Mouse (Mus musculus): ENCODE measurements around the gene Ppp1r15a.

Gene Ppp1r15a

DNA sequence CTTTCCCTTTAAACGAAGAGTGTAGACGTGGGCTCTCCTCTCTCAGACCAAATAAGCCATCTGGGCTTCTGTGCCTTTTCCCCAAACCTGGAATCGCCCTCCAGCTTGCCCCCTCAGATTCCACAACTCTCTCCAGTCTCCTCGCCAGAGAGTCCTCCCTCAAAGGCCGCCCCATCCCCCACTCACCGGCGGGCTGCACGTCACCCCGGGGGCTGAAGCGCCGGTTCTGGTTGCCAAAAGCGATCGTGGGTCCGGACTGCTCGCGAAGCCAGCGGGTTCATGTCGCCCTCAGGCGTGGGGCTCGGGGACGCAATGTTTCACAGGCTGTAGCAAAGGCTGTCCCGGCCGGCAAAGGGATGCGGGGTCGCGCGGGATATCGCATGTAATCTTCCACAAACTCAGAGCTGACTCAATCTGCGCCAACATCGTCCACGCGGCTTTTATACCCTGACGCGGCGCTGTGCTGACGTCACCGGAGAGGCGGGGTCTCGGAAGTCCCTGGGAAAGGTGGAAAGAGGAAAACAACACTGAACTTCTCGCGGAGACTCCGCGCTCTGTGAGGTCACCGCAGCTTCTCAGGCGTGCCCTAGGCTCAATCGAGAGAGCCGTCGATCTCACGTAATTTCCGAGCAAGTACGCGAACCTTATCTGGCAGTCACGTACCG lies at the start of gene Ppp1r15a, which contains the start of gene Plekha4:
Ppp1r15a (minus strand) TSS at position 460 of the 665 bp plus-strand sequence.
Plekha4 (plus strand) TSS at position 522 of the 665 bp plus-strand sequence.
- DNase-seq (ENCODE audit: low read depth): peak; percentile 97

DNA sequence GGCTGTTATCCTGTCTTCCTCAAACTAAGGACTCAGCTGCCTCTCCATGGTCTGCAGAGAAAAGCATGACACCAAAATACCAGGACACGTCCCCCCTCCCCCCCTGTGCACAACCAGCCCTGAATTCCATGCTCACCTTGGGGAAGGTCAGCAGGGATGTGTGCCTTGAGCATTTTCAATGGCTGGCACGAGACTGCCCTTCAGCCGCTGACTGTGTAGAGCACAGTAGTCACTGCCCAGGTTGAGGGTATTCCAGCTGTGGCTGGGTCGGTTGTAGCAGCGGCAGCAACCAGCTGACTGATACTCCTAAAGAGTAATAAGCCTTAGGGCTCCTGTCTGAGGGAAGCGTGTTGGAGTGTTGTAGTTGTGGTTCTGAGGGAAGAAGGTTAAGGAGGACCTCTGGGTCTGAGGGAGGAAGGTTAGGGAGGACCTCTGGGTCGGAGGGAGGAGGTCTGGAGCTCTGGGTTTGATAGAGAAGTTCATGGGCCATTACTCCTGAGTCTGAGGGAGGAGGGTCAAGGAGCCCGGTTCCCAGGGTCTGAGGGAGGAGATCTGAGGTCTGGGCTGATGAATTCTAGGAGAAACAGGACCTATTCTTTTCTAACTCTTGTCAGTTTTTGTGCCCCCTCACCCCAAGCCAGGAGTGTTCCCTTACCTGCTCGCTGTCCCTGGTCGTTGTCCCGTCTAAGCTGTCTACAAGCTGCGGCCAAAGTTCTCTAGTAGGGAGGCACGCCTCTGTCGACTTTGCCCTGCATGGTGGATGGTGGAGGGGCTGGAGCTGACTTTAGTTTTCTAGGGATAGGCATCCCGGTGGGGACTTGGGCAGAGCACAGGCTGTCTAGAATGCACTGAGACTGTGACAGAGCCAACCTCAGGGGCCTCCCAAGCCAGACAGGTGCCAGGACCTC lies 48.7 kb upstream of the Ppp1r15a start:
- no peak for DNase-seq (ENCODE audit: low read depth)

DNA sequence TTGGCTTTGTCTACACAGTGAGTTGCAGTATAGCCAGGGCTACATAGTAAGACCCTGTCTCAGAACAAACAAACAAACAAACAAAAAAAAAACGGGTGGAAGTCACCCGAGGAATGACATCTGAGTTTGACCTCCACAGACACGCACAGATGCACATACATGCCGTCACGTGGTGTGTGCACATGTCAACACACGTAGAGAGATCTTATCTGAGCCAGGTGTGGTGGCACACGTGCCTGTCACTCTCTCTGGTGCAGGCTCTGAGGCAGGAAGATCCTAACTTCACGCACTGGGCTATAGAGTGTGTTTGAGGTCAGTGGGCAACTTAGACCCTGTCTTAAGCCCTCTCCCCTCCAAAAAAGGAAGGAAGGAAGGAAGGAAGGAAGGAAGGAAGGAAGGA lies 47.9 kb upstream of the Ppp1r15a start:
- no peak for DNase-seq (ENCODE audit: low read depth)

DNA sequence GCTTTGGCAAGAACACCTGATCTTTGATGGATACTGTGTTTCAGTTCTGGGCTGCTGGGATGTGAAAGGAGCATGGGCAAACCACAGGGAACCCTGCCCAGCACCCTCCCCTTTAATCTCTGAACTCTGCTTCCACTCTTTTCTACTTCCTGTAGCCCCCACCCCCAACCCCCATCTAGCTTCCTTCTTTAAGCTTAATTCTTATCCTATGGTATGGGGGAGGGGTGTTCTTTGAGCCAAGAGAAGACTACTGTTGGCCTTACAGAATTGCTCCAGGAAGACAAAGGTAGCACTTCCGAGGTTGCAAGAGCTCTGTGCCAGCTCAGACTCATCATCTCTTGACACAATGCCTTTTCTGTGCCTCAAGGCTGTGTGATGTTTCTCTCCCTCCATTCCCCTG lies 45.9 kb upstream of the Ppp1r15a start:
- DNase-seq (ENCODE audit: low read depth): no peak

DNA sequence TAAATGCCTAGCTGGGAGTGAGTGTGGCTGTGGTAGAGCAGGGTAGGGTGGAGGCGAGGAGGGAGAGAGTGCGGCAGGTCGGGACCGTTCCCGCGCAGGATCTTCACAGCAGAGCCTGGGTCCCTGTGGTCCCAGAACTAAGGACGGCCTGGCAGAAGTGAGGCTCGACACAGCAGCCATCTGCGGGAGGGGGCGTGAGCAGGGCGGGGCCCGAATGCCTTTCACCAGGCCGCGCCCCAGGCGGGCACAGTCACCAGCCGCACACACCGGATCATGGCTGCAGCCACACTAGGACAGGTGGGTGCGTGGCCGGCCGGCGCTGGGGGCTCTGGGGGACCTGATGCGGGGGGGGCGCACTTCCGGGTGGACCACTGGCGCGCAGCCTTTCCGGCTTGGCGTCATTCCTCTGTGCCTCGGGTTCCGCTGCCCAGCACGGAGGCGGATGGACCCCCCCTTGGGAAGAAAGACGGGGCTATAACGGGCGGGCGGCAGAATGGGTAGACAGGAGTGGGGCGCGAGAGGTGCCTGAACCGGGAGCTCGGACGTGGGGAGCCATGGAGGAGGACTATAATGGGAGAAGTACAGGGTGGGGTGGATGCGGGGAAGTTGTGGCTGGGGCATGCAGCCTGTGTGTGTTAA lies 44.2 kb upstream of the Ppp1r15a start, which contains the start of gene Bcat2:
Bcat2 (plus strand) TSS at position 51 of the 639 bp plus-strand sequence.
- no peak for DNase-seq (ENCODE audit: low read depth)

DNA sequence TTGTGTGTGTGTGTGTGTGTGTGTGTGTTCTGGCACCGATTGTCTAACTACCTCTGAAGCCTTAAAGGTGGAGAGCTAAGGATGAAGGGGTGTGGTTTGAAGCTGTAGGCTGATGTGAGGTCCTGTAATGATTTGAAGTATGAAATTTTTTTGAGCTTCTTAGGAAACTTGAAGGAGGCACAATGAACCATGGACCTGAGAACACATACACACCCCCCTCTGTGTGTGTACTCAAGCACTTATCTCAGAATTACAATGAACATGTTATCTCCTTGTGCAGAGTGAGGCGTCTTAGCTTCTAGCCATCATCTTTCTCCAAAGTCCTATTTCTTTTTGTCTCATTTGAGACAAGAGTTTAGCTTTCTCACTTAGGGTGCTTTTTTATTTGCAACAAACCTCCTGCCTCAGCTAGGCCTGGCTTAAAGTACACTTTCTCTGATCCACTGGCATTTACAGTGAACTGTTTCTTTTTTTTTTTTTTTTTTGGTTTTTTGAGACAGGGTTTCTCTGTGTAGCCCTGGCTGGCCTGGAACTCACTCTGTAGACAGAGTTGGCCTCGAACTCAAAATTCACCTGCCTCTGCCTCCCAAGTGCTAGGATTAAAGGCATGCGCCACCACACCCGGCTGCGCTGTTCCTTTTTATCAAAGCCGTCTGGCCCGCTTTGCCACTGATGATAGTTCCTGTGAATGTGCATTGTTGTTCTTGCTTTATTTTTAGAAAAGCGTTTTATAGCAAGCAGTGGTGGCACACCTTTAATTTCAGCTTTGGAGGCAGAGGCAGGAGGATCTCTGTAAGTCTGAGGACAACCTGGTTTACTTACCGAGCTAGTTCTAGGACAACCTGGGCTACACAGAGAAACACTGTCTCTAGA lies 42.8 kb upstream of the Ppp1r15a start:
- no peak for DNase-seq (ENCODE audit: low read depth)

DNA sequence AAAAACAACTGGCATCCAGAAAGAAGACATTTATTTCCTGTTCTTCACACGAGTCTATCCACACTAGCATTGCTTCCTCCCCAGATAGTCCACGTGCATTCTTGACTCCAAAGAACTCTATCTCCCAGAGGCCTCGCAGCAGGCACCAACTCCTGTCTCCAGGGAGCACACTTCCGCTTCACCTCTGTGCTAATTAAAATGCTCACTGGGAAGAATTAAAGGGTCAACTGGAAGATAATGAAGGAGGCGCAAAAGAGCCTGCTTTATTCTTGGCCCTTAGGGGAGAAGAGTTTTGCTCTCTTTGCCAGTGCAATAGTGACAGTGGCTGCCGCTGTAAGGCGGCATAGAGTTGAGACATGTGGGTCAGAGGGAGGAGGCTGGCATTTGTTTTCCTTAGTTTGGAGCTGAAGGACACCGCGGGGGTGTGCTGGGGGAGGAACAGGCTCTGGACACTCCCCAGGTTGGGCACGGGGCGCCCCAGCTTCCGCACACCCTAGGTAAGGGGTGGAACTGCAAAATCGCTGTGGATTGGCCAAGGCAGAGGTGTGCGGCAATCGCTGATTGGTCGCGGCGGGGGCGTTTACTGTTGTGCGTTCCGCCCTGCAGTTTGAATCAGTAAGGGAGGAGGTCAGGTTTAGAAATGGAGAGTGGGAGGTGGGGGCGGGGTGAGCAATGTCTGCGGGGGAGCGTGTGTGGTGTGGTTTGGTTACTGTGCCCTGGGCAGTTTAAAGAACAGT lies 41.9 kb upstream of the Ppp1r15a start:
- peak; percentile 94 for DNase-seq (ENCODE audit: low read depth)

DNA sequence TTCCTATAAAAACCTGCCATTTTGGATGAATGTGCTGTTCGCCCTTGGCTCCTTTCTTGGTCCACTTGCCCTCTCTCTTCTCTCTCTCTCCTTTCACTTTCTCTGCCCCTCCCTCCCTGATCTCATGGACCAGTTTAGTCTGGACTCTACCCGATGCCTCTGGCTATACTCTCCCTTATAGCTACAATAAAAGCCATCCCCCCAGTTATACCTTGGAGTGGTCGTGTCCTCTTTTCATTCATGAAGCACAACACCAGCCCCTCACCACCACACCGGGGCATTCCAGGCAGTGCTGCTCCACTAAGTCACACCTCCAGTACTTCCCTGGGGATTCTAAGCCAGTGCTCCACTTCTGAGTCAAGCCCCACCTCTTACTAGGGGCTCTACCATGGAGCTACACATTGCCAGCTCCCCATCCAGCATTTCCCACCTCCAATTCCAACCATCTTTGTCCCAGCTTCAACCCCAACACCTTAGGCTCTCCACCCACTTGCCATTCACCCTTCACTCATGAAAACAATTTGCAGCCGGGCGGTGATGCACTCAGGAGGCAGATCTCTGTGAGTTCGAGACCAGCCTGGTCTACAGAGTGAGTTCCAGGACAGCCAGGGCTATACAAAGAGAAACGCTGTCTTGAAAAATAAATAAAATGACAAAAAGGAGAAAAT lies 41.2 kb upstream of the Ppp1r15a start:
- no peak for DNase-seq (ENCODE audit: low read depth)

DNA sequence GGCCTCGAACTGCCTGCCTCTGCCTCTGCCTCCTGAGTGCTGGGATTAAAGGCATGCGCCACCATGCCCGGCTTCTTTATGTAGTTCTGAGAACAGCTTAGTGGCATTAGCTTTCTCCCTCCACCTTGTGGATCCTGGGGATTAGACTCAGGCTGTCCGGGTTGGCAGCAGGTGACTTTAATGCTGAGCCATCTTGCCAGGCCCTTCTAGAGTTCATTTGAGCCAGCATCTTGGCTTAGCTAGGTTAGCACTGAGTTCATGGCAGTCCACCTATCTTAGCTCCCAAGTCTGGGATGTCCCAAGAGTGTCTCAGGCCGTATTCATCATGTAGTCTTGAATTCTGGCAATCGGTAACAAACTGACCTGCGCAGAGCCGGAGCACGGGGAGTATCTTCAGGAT lies 39.4 kb upstream of the Ppp1r15a start:
- DNase-seq (ENCODE audit: low read depth): no peak

DNA sequence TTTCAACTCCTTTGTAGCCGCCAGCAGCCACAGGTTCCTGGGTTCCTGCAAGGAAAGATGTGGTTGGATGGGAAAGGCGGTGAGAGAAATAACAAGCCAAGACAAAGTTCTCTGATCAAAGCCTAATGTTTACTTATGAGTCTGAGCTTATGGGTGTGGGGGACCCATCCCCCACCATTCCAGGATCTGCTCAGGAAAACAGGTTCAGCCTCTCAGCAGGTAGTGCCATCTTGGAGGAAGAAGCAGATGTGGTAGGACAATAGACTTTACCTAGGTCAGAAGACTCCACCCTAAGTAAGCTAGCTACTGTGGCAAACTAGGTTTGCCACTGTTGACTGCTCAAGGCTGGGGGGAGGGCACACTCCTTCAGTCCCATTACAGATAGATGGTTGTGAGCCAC lies 38.7 kb upstream of the Ppp1r15a start:
- no peak for DNase-seq (ENCODE audit: low read depth)

DNA sequence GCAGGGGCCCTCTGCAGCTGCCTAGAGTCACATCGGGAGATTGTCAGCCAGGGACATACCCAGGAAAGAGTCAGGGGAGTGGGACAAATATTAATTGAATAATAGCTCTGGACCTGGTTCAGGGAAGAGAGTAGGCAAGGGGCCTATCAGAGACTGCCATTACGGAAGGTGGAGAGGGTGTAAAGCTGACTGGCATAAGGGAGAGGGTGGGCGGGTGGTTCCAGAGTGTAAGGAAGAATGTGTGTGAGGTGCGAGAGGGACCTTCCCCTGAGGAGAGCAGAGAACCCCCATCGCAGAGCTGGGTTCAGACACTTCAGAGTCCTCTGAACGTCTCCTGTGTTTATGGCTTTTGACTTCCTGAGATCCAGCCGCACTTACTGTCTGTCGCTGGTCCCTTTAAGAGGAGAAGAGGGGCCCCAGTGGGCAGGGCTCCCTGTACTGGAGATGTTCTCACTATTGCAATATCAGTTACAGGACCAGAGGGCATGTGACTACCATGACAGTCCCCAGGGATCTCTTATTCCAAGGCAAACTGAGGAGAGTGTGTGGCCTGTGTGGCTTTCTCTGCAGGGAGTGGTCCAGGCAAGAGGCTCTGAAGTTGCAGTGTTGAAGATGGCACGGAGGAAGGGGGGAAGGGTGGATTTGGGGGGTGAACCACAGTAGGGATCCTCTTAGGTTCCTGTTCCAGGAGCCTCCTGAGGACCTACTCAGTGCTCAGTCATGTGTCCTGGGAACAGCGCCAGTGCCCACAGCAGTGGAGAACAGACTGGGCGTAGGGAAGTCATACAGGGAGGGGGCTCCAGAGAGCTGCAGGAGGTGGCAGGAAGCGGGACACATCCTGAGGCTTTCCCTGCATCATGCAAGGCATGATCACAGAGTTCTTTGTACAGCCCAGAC lies 35.8 kb upstream of the Ppp1r15a start:
- DNase-seq (ENCODE audit: low read depth): no peak

DNA sequence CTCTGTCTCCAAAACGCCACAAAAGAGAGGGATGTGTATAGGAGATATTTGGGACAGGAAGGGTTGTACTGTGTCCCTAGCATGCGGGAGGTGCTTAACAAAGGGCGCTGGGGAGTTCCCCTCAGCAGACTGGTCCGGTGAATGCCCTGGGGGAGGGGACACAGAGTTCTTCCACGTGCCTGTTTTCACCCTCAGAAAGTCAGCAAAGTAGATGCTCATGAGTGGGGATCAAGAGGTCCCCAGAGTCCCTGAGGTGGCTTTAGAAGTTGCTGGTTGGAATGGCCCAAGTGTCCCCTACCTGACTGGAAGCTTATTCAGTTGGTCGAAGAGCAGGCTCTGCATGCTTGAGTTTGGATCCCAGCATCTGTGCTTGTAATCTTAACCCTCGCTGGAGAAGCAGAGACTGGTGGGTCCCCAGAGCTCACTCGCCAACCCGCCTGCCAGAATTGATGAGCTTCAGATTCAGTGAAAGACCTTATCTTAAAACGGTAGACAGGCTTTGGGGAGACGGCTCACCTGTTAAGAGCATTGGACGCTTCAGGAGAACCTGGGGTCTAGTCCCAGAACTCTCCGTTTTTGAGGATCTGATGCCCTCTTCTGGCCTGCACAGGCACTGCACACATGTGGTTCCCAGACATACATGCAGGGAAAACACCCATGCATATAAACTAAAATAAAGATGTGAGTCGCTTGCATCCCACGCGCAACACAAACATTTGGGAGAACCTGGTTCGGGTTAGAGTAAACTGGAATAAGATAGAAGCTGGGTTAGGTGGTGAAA lies 35.0 kb upstream of the Ppp1r15a start:
- DNase-seq (ENCODE audit: low read depth): no peak

DNA sequence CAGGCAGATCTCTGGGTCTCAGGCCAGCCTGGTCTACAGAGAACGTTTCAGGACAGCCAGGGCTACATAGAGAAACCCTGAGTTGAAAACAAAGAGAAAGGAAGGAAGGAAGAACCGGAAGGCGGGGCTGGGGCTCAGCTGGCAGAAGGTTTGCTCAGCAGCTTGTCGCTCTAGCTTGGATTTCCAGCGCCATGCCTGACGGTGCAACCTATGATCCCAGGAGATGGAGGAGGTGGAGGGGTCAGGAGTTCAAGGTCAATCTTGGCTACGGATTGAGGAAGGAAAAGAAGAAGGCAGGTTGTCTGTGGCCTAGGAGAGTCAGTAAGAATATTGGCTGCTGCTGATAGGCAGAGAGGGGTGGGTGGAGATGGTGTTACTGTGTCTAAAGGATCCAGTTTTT lies 34.2 kb upstream of the Ppp1r15a start:
- DNase-seq (ENCODE audit: low read depth): no peak

DNA sequence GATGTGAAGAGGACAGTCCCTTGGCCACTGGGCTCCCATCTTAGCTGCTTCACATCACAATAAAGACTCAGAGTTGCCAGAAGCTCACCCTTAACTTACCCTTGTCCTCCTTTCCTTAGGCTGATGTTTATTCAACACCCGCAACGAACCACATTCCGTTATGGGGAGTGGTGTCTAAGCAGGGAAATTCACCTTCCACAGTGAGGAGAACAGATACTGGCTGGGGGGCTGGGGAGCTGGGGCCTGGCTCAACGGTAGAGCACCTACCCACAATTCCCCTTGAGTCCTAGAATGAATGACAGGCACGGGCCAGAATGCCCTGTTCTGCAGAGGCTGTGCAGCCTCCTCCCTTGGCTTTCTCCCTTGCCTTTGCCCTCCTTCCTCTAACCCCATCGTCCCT lies 32.8 kb upstream of the Ppp1r15a start:
- DNase-seq (ENCODE audit: low read depth): no peak

DNA sequence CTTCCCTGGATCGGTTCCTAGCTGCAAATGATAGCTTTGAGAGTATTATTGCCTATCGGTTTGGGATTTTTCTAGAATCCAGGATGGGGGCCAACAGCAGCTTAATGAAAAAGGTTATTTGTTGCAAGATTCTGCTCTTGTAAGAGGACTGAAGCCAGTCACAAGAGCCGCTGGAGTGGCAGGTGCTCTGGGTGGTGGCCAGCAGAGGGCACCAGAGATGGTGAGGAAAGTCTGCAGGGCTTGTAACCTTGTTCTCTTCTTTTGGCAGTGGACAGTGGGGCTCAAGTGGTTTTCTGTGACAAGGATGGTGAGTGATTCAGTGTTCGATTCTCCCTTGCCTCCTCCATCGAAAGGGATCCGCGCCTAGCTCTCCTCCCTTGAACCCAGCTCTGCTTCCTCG lies 29.7 kb upstream of the Ppp1r15a start:
- DNase-seq (ENCODE audit: low read depth): peak; percentile 63

DNA sequence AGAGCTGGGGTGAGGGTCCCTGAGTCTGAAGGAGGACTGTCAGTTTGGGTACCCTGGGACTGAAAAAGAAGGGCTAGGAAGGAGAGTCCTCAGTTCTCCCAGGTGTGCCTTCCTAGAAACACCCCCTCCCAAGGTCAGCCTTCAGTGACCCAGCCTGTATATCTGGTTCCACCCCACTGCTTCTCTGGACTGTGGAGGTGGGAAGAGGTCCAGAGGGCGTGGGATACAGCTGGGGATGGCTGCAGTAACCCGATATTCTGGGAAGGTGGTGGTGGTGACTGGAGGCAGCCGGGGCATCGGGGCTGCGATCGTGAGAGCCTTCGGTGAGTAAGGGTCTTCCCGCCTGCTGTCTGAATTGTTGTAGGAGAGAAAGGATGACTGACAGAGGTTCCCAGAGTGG lies 28.7 kb upstream of the Ppp1r15a start, which contains the start of gene Hsd17b14:
Hsd17b14 (plus strand) TSS at position 150 of the 400 bp plus-strand sequence.
- no peak for DNase-seq (ENCODE audit: low read depth)

DNA sequence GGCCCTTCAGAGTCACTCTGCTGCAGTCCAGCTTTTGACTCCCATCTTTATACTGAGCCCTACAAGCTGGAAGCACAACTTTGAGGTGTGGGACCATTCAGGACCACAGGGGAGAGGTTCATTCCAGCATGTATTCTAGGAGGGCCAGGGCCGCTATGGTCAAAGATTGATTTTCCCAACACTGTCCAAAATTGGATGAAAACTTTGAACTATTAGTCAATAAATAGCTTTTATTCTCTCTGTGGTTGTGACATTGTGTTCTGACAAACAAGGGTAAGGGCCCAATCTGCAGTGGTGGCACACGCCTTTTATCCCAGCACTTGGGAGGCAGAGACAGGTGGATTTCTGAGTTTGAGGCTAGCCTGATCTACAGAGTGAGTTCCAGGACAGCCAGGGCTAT lies 27.9 kb upstream of the Ppp1r15a start:
- DNase-seq (ENCODE audit: low read depth): no peak

DNA sequence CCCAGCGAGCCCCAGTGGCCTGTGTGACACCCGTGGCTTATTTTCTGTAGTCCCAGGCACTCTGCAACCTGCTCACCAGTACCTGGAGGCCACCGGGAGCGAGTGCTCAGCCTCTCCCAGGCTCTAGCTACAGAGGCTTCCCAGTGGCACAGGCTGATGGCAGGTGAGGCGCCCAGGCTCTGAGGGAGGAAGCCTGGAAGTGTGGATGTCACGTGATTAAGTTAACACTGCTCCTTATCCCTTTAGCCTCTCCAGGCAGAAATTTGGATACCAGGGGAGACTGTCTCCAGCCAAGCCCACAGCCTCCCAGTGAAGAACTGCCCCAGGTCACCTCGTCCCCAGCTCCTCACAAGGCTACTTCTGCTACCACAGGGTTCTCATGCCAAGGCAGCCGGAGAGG lies 27.5 kb upstream of the Ppp1r15a start:
- no peak for DNase-seq (ENCODE audit: low read depth)

DNA sequence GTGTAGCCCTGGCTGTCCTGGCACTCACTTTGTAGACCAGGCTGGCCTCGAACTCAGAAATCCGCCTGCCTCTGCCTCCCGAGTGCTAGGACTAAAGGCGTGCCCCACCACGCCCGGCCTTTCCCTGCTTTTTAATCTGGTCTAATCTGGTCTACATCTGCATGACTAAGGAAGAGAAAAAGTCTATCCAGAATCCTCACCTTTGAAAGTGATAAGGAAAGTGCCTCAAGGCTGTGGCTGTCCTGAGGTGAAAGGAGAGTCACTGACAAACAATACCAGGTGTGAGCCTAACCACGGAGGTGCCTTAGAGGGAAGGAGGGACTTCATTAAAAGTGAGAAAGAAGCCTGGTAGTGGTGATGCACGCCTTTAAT lies 25.4 kb upstream of the Ppp1r15a start:
- DNase-seq (ENCODE audit: low read depth): no peak

Data from fibroblast of lung, adult 2 months (primary cell).